Mouse (Mus musculus) adrenal gland, adult (tissue): Measurements from ENCODE around the gene Fam216b.

Source experiments
- DNase-seq, 2 experiments: peaks; one replicate each; pipeline ENCODE4 v3.0.0; 2022 to 2023; ENCODE audit warnings: low spot score in 1 of 2; ENCODE audit not compliant: inconsistent age in 2 of 2

Gene Fam216b

GRCm38 (mm10) chr14:78088907-78089306, at the start of gene Fam216b:
Fam216b (minus strand) TSS chr14:78089007.
- DNase-seq: no peak

DNA sequence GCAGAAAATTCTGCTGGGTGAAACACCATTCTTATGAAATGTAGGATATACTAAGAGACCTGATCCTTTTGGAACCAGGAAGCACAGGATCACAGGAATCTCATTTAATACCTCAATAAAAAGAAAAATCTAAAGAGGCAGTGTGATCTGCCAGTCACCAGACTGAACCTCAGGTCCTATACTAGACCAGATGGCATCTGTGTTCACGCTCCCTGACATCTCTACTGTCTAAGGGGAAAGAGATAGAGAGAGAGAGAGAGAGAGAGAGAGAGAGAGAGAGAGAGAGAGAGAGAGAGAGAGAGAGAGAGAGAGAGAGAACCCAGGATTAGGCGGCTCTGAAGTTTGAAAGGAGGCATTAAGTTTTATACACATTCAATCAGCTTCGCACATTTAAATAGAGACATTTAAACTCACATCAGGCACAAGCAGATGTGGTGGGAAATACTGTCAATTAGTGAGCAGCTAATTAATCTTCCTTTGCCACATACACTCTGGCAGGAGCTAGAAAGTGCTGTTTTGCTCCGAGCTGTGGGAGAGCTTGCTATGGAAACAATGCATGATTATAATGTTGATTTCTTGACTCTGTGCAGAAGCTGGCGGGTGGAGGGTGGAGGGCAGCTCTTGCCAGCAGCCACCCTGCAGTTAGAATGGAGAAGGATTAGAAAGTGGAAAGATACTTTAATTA, 43.7 kb upstream of the Fam216b start:
- no peak for DNase-seq

GRCm38 (mm10) chr14:78126670-78127069, 37.9 kb upstream of the Fam216b start:
- no peak for DNase-seq

- DNase-seq: peak in 1 of 2 experiments; percentile 62
Measured at GRCm38 (mm10) chr14:78120286-78120685, 31.5 kb upstream of the Fam216b start.

- DNase-seq: peak; percentile 66 to 91
Measured at GRCm38 (mm10) chr14:78119449-78120200, 30.8 kb upstream of the Fam216b start.

DNA sequence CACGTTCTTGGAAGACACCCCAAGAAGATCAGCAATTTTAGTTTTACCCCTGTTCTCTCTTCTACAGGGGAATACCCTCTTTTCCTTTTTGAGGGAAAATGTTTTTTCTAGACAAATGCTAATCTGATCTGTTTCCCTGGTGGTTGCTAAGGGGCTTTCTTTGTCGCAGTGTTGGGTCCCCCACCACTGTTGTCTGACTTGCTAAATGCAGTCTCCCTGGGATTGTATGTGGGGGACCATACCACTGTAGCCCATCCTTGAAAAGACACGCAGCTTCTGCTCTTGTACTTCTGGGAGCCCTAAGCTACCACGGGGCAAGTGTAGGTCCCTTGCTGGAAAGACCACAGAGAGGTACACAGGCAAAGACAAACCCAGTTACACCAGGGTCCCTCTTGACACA, 28.9 kb upstream of the Fam216b start:
- no peak for DNase-seq

DNA sequence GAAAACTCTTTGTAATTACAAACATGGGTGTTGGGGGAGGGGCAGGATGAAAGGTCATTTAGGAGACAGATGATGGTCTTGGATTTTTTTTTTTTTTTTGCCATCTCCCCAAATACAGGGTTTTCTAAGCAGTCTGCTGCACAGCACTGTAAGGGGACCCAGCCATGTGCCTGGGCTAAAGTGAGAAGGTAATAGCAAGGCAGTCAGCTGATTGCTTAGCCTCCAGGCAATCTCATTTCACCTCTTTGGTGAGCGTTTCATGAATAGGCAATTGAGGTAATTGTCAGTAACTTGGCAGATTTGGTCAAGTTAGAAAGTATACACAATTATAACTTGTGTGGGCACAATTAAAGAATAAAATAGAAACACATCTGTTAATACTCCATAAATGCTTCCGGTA, 28.5 kb upstream of the Fam216b start:
- DNase-seq: no peak

DNA sequence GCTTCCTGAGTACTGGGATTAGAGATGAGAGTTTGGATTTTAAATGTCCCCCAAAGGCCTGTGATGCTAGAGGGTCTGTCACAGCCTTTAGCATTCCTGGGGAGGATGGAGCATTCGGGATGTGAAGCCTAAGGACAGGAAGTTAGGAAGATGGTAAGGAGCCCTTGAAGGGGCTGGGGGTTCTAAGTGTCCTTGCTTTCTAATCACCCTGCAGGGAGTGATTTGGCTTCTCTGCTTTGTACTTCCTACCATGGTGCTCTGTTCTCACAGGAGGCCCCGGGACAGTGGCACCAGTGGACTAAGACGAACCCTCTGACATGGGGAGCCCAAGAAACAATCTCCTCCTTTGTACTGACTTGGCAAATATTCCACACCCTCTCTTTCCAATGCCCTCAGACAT, 23.7 kb upstream of the Fam216b start:
- DNase-seq: no peak

DNA sequence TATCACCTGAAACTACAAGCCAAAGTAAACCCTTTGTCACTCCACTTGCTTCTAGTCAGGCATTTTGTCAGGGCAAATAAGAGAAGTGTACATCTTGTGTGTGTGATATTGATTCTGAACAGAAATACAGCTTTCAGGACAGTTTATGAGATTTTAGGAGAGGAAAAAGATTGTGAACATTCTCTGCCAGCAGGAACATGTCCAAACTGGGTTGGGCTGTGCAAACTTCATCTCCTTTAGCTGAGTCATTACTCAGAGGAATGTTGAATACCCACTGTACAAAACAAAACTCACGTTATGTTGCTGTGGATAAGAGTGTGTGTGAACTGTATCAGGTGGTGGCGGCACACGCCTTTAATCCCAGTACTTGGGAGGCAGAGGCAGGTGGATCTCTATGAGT, 22.1 kb upstream of the Fam216b start:
- peak in 1 of 2 experiments; percentile 36 for DNase-seq

GRCm38 (mm10) chr14:78109419-78109818, 20.6 kb upstream of the Fam216b start:
- no peak for DNase-seq

DNA sequence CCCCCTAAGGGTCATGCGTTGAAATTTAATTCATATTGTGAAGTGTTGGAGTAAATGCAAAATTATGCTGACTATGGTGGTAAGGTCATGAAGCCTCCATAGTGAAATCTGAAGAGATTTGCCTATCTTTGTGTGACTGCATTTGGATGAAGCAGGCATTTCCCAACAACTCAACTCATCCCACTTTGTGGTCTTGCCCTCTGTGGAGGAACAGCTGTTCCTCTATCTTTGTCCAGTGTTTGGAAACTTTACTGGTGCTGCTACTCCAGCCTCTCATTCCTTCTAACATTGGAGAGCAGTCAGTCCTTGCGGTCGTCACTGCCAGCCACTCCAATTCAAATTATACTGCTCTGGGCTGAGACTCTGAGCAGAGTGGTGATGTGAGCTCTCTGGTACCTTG, 19.6 kb upstream of the Fam216b start:
- DNase-seq: no peak

DNA sequence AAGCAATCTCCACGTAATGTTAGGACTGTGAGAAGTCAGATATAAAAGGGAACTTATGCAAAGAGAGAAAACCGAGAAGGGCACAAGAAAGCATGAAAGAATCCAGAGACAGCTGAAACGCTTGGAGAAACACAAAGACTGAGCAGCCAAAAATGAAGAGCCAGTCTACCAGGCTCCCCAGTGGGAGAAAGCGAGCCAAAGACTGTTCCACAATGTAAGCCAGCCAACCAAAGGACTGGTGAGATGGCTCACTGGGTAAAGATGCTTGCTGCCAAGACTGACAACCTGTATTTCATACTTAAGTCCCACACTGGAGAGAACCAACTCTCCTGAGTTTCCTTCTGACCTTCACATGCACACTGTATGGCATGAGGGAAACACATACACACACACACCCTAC, 784 bp upstream of the Fam216b start:
- no peak for DNase-seq

- DNase-seq: no peak
Measured at GRCm38 (mm10) chr14:78083465-78083864, 5.3 kb downstream of the Fam216b start.

GRCm38 (mm10) chr14:78077508-78077907, 11.3 kb downstream of the Fam216b start:
- DNase-seq: no peak

DNA sequence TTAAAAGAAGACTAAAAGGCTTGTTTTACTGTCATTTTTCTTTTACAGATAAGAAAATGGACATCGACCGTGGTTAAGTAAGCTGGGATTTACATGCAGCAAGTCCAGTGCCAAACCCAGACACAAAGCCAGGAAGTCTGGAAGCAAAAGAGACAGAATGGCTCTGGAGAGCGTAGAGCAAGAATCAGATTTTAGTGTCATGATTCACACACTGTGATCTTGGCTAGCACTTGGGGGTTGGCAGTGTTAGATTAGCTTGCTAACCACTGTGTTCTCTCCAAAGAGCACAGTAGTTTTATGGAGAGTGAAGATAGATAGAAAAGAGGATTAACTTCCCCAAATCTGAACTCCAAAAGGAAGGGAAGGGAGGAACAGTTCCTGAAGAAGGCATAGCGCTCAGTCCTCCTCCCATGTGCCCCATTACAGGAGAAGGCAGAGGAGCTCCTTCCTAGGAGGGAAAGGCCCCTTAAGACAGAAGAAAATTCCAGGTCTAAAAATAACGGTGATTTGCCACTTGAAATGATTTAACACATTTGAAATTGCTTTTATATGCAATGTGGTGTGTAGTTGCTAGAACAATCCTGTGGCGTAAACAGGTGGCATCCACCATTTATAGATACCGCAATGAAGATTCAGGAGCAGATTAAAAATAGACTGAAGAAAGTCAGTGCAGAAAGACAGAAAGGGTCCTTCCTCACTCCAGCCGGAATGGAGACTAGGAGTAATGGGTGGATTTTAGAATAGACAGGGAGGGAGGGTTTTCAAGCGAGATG, 22.7 kb downstream of the Fam216b start:
- DNase-seq: peak in 1 of 2 experiments; percentile 38

- no peak for DNase-seq
Measured at GRCm38 (mm10) chr14:78062484-78062883, 26.3 kb downstream of the Fam216b start.

DNA sequence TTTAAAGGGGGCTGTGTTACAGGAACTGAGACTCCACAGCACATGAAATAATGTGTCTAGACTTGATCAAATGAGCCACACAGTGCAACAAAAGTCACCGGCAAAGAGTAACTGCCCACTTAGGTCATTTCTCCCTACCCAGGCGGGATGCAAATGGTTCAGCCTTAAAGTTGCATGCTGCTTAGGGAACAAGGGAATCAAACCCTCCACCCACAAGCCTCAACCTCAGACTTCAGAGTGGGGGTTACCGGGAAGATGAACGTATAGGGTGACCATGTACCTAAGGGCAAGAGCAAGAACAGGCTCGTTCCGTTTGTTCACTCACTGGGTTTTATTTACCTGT, 28.2 kb downstream of the Fam216b start:
- no peak for DNase-seq

DNA sequence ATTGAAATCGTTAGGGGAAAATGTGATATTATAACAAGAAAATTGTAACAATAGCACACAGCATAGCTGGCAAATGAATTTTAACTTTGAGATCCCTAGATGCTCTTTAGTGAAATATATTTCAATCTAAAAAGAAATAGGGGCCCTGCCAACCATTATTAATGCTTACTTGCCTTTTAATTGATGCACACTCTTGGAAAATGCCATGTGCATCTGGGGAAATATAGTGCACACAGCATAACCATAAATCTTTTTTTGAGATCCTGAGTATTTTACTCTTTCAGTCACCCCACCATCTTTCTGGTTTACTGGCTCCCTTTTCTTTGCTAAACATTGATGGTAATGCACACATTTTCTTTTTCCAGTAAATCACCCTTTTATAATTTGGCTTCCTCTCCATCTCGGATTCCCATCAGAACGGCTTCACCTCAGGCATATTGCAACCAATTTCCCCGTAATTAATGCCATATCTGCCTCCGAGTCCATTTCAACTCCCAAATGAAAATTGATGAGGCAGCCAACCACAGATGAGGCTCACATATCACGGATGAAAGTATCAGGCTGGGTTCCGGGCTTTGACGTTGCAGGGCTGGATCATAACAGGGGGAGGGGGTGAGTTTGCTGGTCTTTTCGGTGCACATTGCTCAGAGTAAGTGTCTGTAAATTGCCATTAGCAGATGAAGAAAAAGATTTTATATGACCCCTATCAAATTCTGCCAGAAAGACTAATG, 28.8 kb downstream of the Fam216b start:
- DNase-seq: peak in 1 of 2 experiments; percentile 5

GRCm38 (mm10) chr14:78057362-78057761, 31.4 kb downstream of the Fam216b start:
- no peak for DNase-seq

GRCm38 (mm10) chr14:78056371-78056770, 32.4 kb downstream of the Fam216b start:
- no peak for DNase-seq

DNA sequence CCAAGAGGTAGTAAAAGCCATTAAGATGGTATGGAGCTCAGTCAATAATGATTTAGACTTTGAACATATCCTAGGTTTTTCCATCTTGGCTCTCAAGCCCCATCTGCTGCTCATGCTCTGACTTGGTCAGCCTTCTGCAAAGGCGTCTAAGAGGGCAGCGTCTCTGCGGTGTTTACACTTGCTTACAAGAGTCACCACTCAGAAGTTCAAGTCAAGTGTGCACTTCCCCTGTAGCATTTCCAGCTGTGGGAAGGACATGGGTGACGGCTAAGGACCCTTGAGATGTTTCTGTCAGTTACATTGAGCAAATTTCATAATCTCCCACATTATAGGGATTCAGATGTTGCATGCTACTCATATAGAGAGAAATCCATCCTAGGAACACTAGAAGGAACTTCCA, 40.1 kb downstream of the Fam216b start:
- no peak for DNase-seq
